Mouse (Mus musculus) small intestine, adult 2 months (tissue): ENCODE results near the gene Uck2. TPM values are rescaled to one million over a fixed set of nuclear protein-coding genes. Genes with fewer than 3 reads are reported as not detected.

Source experiments
- H3K27ac ChIP-seq: fragments of 200-500 bp; 2 replicates; pipeline ENCODE4 v1.5.1; 2012; ENCODE audit warnings: low read depth, low read length, control low read depth, inconsistent platforms; ENCODE audit not compliant: insufficient read depth
- H3K27me3 ChIP-seq: fragments of 200-500 bp; 2 replicates; pipeline ENCODE4 v1.6.1; 2012; ENCODE audit warnings: mild to moderate bottlenecking, moderate library complexity, low read length, inconsistent platforms; ENCODE audit not compliant: control insufficient read depth, insufficient read depth
- H3K36me3 ChIP-seq: fragments of 200-500 bp; 2 replicates; pipeline ENCODE4 v1.6.1; 2012; ENCODE audit warnings: mild to moderate bottlenecking, low read length, control low read depth, inconsistent platforms; ENCODE audit not compliant: control insufficient read depth, insufficient read depth
- H3K4me1 ChIP-seq: fragments of 200-500 bp; 2 replicates; pipeline ENCODE4 v1.6.1; 2012; ENCODE audit warnings: low read length, inconsistent platforms, mixed read lengths; ENCODE audit not compliant: control insufficient read depth, insufficient read depth, insufficient read length
- H3K4me3 ChIP-seq: fragments of 200-500 bp; 2 replicates; pipeline ENCODE4 v1.5.1; 2012; ENCODE audit warnings: low read depth, mild to moderate bottlenecking, control low read depth, inconsistent platforms, low read length, moderate library complexity
- CTCF ChIP-seq: fragments of 200-500 bp; IDR thresholded peaks from 2 replicates; pipeline ENCODE4 v1.5.1; 2012; ENCODE audit warnings: low read depth, mild to moderate bottlenecking, control low read depth, inconsistent platforms, low read length, moderate library complexity, mixed read lengths; ENCODE audit not compliant: insufficient replicate concordance, insufficient read length; ENCODE audit errors: extremely low read depth
- POLR2A ChIP-seq: fragments of 200-500 bp; IDR thresholded peaks from 2 replicates; pipeline ENCODE4 v1.6.1; 2012; ENCODE audit warnings: low read depth, mild to moderate bottlenecking, control low read depth, inconsistent platforms, low read length, moderate library complexity
- WGBS: fragments of 180-500 bp; shearing (Covaris S2); methylation state at CpG from one replicate; pipeline ENCODE4 v1.1.7; 2018; 5-methylcytosine and 5-hydroxymethylcytosine counted together
- polyA plus RNA-seq: library from polyadenylated mRNA; depleted of rRNA; stranded (reverse); fragments of >200 nt; gene quantifications from 2 replicates; pipeline ENCODE4 v1.2.3, GENCODE M21; 2012

Uck2 gene
- polyA plus RNA-seq, 1 experiment: 26.5 TPM

GRCm38 (mm10) chr1:167249881-167250280, 35.2 kb downstream of the Uck2 start:
- H3K4me1 ChIP-seq: peaks cover 20% of the 10 kb centered on the region
- H3K4me3 ChIP-seq: no peak overlapping the region
- no peaks in the 10 kb centered on the region for H3K27me3 ChIP-seq
- H3K36me3 ChIP-seq: no peaks in the 10 kb centered on the region
- 51% methylated on average over 8 of the region's 8 CpGs for WGBS
- TF ChIP-seq CTCF (no peak), POLR2A (no peak)
- H3K27ac ChIP-seq: no peak overlapping the region

- WGBS: 92% methylated on average over 19 of the region's 19 CpGs
- Histone ChIP-seq H3K36me3 (no peaks in the 10 kb centered on the region), H3K27ac (no peak overlapping the region), H3K27me3 (no peaks in the 10 kb centered on the region), H3K4me3 (no peak overlapping the region), H3K4me1 (peaks cover 17% of the 10 kb centered on the region)
- TF ChIP-seq CTCF (no peak), POLR2A (no peak)
Measured at GRCm38 (mm10) chr1:167249252-167249651, 35.9 kb downstream of the Uck2 start.

- Histone ChIP-seq H3K27ac (no peak overlapping the region), H3K27me3 (no peaks in the 10 kb centered on the region), H3K4me1 (peaks cover 23% of the 10 kb centered on the region; the same call in 1 of the 2 replicates), H3K4me3 (no peak overlapping the region), H3K36me3 (no peaks in the 10 kb centered on the region)
- TF ChIP-seq CTCF (no peak), POLR2A (no peak)
- 63% methylated on average over 9 of the region's 9 CpGs for WGBS
Measured at GRCm38 (mm10) chr1:167247886-167248285, 37.2 kb downstream of the Uck2 start.

DNA sequence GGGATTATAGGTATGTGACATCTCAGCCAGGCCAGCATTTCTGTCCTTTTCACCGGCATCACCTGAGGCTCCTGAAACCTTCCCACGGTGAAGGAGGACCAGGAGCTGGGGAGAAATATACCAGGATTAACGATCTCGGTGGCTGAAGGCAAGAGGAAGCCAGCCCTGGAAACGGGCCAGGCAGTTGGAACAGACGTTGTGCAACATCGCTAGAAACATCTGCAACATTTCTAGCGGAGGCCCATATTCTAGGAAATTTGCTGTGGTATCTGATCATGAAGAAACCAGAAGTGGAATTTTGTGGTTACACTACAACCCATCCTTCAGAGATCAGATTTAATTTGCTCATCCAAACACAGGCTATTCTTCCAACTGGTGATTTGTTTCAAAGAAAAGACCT, 38.1 kb downstream of the Uck2 start:
- no peak overlapping the region for H3K4me3 ChIP-seq
- no peaks in the 10 kb centered on the region for H3K36me3 ChIP-seq
- peaks cover 23% of the 10 kb centered on the region; the same call in 1 of the 2 replicates for H3K4me1 ChIP-seq
- H3K27me3 ChIP-seq: no peaks in the 10 kb centered on the region
- H3K27ac ChIP-seq: no peak overlapping the region
- 4% methylated on average over 8 of the region's 8 CpGs for WGBS
- TF ChIP-seq POLR2A: no peak

GRCm38 (mm10) chr1:167246275-167246674, 38.8 kb downstream of the Uck2 start:
- WGBS: 66% methylated on average over 9 of the region's 9 CpGs
- H3K4me3 ChIP-seq: no peak overlapping the region
- H3K4me1 ChIP-seq: peaks cover 23% of the 10 kb centered on the region; the same call in 1 of the 2 replicates
- no peak overlapping the region for H3K27ac ChIP-seq
- TF ChIP-seq CTCF (no peak), POLR2A (no peak)
- no peaks in the 10 kb centered on the region for H3K27me3 ChIP-seq
- H3K36me3 ChIP-seq: no peaks in the 10 kb centered on the region

- TF ChIP-seq POLR2A: no peak
- no peak for TF ChIP-seq CTCF
- no peak overlapping the region for H3K27ac ChIP-seq
- H3K36me3 ChIP-seq: no peaks in the 10 kb centered on the region
- no peak overlapping the region for H3K4me3 ChIP-seq
- H3K4me1 ChIP-seq: peaks cover 23% of the 10 kb centered on the region; the same call in 1 of the 2 replicates
- WGBS: 44% methylated on average over 9 of the region's 9 CpGs
- H3K27me3 ChIP-seq: no peaks in the 10 kb centered on the region
Measured at GRCm38 (mm10) chr1:167245180-167245641, 39.9 kb downstream of the Uck2 start.

DNA sequence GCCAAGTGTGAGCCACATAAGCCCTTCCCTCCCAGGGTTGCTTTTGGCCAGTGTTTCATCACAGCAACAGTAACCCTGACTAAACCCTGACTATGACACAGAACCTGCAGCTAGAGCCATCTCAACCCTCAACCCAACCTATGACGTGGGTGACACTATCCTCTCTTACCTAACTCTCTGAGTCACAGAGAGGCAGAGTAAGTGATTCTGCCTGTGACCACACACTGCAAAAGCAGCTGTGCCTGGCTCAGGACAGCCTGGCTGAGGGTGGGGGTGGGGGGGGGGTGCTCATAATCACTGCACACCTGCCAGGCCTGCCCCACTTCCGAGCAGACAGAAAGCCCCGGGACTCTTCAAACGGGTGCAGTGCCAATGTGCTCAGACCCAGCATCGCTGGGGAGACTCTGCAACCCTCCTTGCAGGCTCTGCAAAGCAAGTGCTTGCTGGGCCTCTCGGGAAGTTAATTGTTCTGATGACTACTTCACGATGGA, 42.9 kb downstream of the Uck2 start:
- Histone ChIP-seq H3K27me3 (no peaks in the 10 kb centered on the region), H3K4me1 (peaks cover 18% of the 10 kb centered on the region; the same call in 1 of the 2 replicates), H3K4me3 (no peak overlapping the region), H3K36me3 (no peaks in the 10 kb centered on the region), H3K27ac (no peak overlapping the region)
- 34% methylated on average over 7 of the region's 7 CpGs for WGBS
- TF ChIP-seq POLR2A (no peak), CTCF (no peak)
